Mouse (Mus musculus): ENCODE results near the gene 2310007B03Rik. TPM values are rescaled to one million over a fixed set of nuclear protein-coding genes. Genes with fewer than 3 reads are reported as not detected.

The 2310007B03Rik gene
- polyA plus RNA-seq, 1 experiment from 2014 or later: 0.42 TPM

GRCm38 (mm10) chr1:93125256-93125655 lies 35.5 kb downstream of the 2310007B03Rik start:
- 72% methylated on average over 5 of the region's 5 CpGs for whole genome bisulfite sequencing
- Histone ChIP-seq H3K9me3 (ENCODE audit: control insufficient read depth, low read length) (no peaks in the 10 kb centered on the region), H3K27me3 (ENCODE audit: control insufficient read depth, insufficient read depth, low read length) (no peaks in the 10 kb centered on the region), H3K4me3 (ENCODE audit: low read length) (no peak overlapping the region), H3K9ac (ENCODE audit: low read depth, low read length) (no peak overlapping the region), H3K36me3 (ENCODE audit: control insufficient read depth, insufficient read depth, low read length) (no peaks in the 10 kb centered on the region), H3K27ac (ENCODE audit: low read depth, low read length) (no peak overlapping the region), H3K4me2 (replicated peaks; ENCODE audit: low read depth, low read length) (no peak overlapping the region), H3K4me1 (ENCODE audit: control insufficient read depth, insufficient read depth, low read length) (no peaks in the 10 kb centered on the region)
- no peak for ATAC-seq (ENCODE audit: low FRiP score, low TSS enrichment)

GRCm38 (mm10) chr1:93124066-93124465 lies 36.7 kb downstream of the 2310007B03Rik start:
- no peak for ATAC-seq (ENCODE audit: low FRiP score, low TSS enrichment)
- Histone ChIP-seq H3K4me3 (ENCODE audit: low read length) (no peak overlapping the region), H3K27ac (ENCODE audit: low read depth, low read length) (no peak overlapping the region), H3K4me2 (replicated peaks; ENCODE audit: low read depth, low read length) (no peak overlapping the region), H3K9ac (ENCODE audit: low read depth, low read length) (no peak overlapping the region), H3K27me3 (ENCODE audit: control insufficient read depth, insufficient read depth, low read length) (no peaks in the 10 kb centered on the region), H3K4me1 (ENCODE audit: control insufficient read depth, insufficient read depth, low read length) (no peaks in the 10 kb centered on the region), H3K9me3 (ENCODE audit: control insufficient read depth, low read length) (no peaks in the 10 kb centered on the region), H3K36me3 (ENCODE audit: control insufficient read depth, insufficient read depth, low read length) (no peaks in the 10 kb centered on the region)
- 55% methylated on average over 8 of the region's 8 CpGs for WGBS

GRCm38 (mm10) chr1:93123179-93123854 lies 37.4 kb downstream of the 2310007B03Rik start:
- H3K27me3 ChIP-seq (ENCODE audit: control insufficient read depth, insufficient read depth, low read length): no peaks in the 10 kb centered on the region
- no peaks in the 10 kb centered on the region for H3K9me3 ChIP-seq (ENCODE audit: control insufficient read depth, low read length)
- WGBS: 79% methylated on average over 11 of the region's 11 CpGs

DNA sequence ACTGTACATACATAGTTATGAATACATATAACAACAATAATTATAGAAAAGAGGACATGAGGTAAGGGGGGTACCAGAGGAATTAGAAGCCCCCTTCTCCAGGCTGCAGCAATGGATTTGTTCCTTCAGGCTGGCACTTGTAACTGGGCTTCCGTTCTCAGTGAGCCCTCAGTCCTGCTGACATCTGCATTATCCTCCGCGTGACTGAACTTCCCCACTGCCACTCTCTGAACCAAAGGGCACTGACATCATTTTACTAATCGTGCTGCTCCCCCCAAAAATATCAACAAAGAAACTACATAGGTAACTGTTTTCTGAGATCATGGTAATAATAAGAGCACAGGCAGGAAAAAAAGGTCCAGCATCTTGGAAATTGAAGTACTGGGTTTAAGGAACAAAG lies 41.9 kb downstream of the 2310007B03Rik start:
- WGBS: 45% methylated on average over 4 of the region's 4 CpGs
- no peak for ATAC-seq (ENCODE audit: low FRiP score, low TSS enrichment)
- Histone ChIP-seq H3K27me3 (ENCODE audit: control insufficient read depth, insufficient read depth, low read length) (0 out of 2 replicates have a peak, but pooled peaks cover 2% of the 10 kb centered on the region), H3K9me3 (ENCODE audit: control insufficient read depth, low read length) (no peaks in the 10 kb centered on the region), H3K4me1 (ENCODE audit: control insufficient read depth, insufficient read depth, low read length) (no peaks in the 10 kb centered on the region), H3K27ac (ENCODE audit: low read depth, low read length) (no peak overlapping the region), H3K36me3 (ENCODE audit: control insufficient read depth, insufficient read depth, low read length) (no peaks in the 10 kb centered on the region), H3K9ac (ENCODE audit: low read depth, low read length) (no peak overlapping the region), H3K4me3 (ENCODE audit: low read length) (no peak overlapping the region), H3K4me2 (replicated peaks; ENCODE audit: low read depth, low read length) (no peak overlapping the region)

More at GRCm38 (mm10) chr1:93123179-93123854, 37.4 kb downstream of the 2310007B03Rik start:
- Histone ChIP-seq H3K27ac (ENCODE audit: low read depth, low read length) (no peak overlapping the region), H3K4me3 (ENCODE audit: low read length) (no peak overlapping the region), H3K9ac (ENCODE audit: low read depth, low read length) (no peak overlapping the region), H3K4me1 (ENCODE audit: control insufficient read depth, insufficient read depth, low read length) (no peaks in the 10 kb centered on the region), H3K4me2 (replicated peaks; ENCODE audit: low read depth, low read length) (no peak overlapping the region), H3K36me3 (ENCODE audit: control insufficient read depth, insufficient read depth, low read length) (no peaks in the 10 kb centered on the region)
- no peak for ATAC-seq (ENCODE audit: low FRiP score, low TSS enrichment)

GRCm38 (mm10) chr1:93115471-93115870 lies 45.3 kb downstream of the 2310007B03Rik start:
- peak overlapping the region; percentile 23 for H3K4me3 ChIP-seq (ENCODE audit: low read length)
- 0 out of 2 replicates have a peak, but pooled peaks cover 3% of the 10 kb centered on the region for H3K27me3 ChIP-seq (ENCODE audit: control insufficient read depth, insufficient read depth, low read length)
- H3K36me3 ChIP-seq (ENCODE audit: control insufficient read depth, insufficient read depth, low read length): no peaks in the 10 kb centered on the region
- ATAC-seq (ENCODE audit: low FRiP score, low TSS enrichment): peak; percentile 71; the same call in 1 of the 2 replicates
- 25% methylated on average over 11 of the region's 13 CpGs for WGBS
- no peaks in the 10 kb centered on the region for H3K4me1 ChIP-seq (ENCODE audit: control insufficient read depth, insufficient read depth, low read length)
- H3K27ac ChIP-seq (ENCODE audit: low read depth, low read length): no peak overlapping the region
- H3K4me2 ChIP-seq (replicated peaks; ENCODE audit: low read depth, low read length): peak overlapping the region; percentile 48
- H3K9me3 ChIP-seq (ENCODE audit: control insufficient read depth, low read length): no peaks in the 10 kb centered on the region
- H3K9ac ChIP-seq (ENCODE audit: low read depth, low read length): peak overlapping the region; percentile 13; the same call in 1 of the 2 replicates

- no peaks in the 10 kb centered on the region for H3K4me1 ChIP-seq (ENCODE audit: control insufficient read depth, insufficient read depth, low read length)
- H3K9me3 ChIP-seq (ENCODE audit: control insufficient read depth, low read length): no peaks in the 10 kb centered on the region
- H3K9ac ChIP-seq (ENCODE audit: low read depth, low read length): peak overlapping the region; percentile 13; the same call in 1 of the 2 replicates
- 29% methylated on average over 21 of the region's 21 CpGs for WGBS
- H3K27me3 ChIP-seq (ENCODE audit: control insufficient read depth, insufficient read depth, low read length): 0 out of 2 replicates have a peak, but pooled peaks cover 3% of the 10 kb centered on the region
- peak; percentile 100 for ATAC-seq (ENCODE audit: low FRiP score, low TSS enrichment)
- H3K36me3 ChIP-seq (ENCODE audit: control insufficient read depth, insufficient read depth, low read length): no peaks in the 10 kb centered on the region
- no peak overlapping the region for H3K27ac ChIP-seq (ENCODE audit: low read depth, low read length)
- H3K4me3 ChIP-seq (ENCODE audit: low read length): peak overlapping the region; percentile 23
- H3K4me2 ChIP-seq (replicated peaks; ENCODE audit: low read depth, low read length): peak overlapping the region; percentile 48
Measured at GRCm38 (mm10) chr1:93114713-93115463, 45.9 kb downstream of the 2310007B03Rik start.

DNA sequence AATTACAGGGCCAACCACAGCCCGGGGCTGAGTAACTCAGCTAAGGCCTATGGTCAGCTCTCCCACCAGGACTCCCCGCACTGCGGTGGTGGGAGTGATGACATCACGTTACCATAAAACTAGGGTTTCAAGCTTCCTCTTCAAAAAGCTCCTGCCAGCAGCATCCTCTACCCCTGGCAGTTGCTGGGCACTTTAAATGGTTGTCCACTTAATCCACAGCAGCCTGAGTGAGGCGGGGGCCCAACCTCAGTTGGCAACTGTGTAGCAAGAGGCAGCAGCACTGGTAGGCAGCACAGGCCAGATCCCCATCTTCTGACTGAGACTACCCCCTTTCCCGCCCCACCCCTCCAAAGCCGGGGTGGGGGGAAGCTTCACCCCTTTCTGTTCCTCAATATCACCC lies 58.0 kb downstream of the 2310007B03Rik start:
- ATAC-seq (ENCODE audit: low FRiP score, low TSS enrichment): no peak
- Histone ChIP-seq H3K4me3 (ENCODE audit: low read length) (no peak overlapping the region), H3K9me3 (ENCODE audit: control insufficient read depth, low read length) (no peaks in the 10 kb centered on the region), H3K4me2 (replicated peaks; ENCODE audit: low read depth, low read length) (no peak overlapping the region), H3K27ac (ENCODE audit: low read depth, low read length) (no peak overlapping the region), H3K4me1 (ENCODE audit: control insufficient read depth, insufficient read depth, low read length) (0 out of 2 replicates have a peak, but pooled peaks cover 7% of the 10 kb centered on the region), H3K36me3 (ENCODE audit: control insufficient read depth, insufficient read depth, low read length) (no peaks in the 10 kb centered on the region), H3K27me3 (ENCODE audit: control insufficient read depth, insufficient read depth, low read length) (peaks cover 48% of the 10 kb centered on the region), H3K9ac (ENCODE audit: low read depth, low read length) (no peak overlapping the region)
- WGBS: 44% methylated on average over 7 of the region's 7 CpGs

GRCm38 (mm10) chr1:93101571-93102061 lies 59.1 kb downstream of the 2310007B03Rik start, which contains the start of gene Kif1a:
Kif1a (minus strand) TSS chr1:93101951.
- peak; percentile 69 for ATAC-seq (ENCODE audit: low FRiP score, low TSS enrichment)
- WGBS: under 1% methylated on average over 39 of the region's 39 CpGs
- Histone ChIP-seq H3K27ac (ENCODE audit: low read depth, low read length) (no peak within 1 kb of the TSS), H3K9me3 (ENCODE audit: control insufficient read depth, low read length) (no peaks in the 10 kb centered on the region), H3K36me3 (ENCODE audit: control insufficient read depth, insufficient read depth, low read length) (no peaks in the 10 kb centered on the region), H3K9ac (ENCODE audit: low read depth, low read length) (peak within 1 kb of the TSS; percentile 53), H3K4me3 (ENCODE audit: low read length) (peak within 1 kb of the TSS; percentile 51), H3K4me1 (ENCODE audit: control insufficient read depth, insufficient read depth, low read length) (0 out of 2 replicates have a peak, but pooled peaks cover 7% of the 10 kb centered on the region), H3K27me3 (ENCODE audit: control insufficient read depth, insufficient read depth, low read length) (peaks cover 48% of the 10 kb centered on the region), H3K4me2 (replicated peaks; ENCODE audit: low read depth, low read length) (peak within 1 kb of the TSS; percentile 83)
